Mouse (Mus musculus) heart, embryonic 13.5 days (tissue): ENCODE data around the gene Fcrl5. TPM values are rescaled to one million over a fixed set of nuclear protein-coding genes. Genes with fewer than 3 reads are reported as not detected.
A peak's percentile ranks its signal among the peaks of the same experiment; 100 is the strongest.

ENCODE experiments used
- ATAC-seq: fragments of 200-750 bp; cut with Nextera tagmentation; 2 replicates; pipeline ENCODE4 v1.8.0; 2017; ENCODE audit warnings: moderate TSS enrichment; ENCODE audit not compliant: insufficient number of reproducible peaks, low FRiP score, low TSS enrichment; ENCODE audit errors: extremely low read depth
- H3K27ac ChIP-seq: fragments of 300-500 bp; sonication (generic); replicated peaks from 2 replicates; pipeline ENCODE4 v1.5.1; 2015; ENCODE audit warnings: moderate library complexity, mild to moderate bottlenecking, inconsistent platforms
- H3K27me3 ChIP-seq: fragments of 300-500 bp; sonication (generic); replicated peaks from 2 replicates; pipeline ENCODE4 v1.6.1; 2015; ENCODE audit warnings: mild to moderate bottlenecking, inconsistent platforms
- H3K36me3 ChIP-seq: fragments of 300-500 bp; sonication (generic); 2 replicates; pipeline ENCODE4 v1.6.1; 2015; ENCODE audit warnings: mild to moderate bottlenecking, inconsistent platforms
- H3K4me1 ChIP-seq: fragments of 300-500 bp; sonication (generic); 2 replicates; pipeline ENCODE4 v1.6.1; 2015; ENCODE audit warnings: inconsistent platforms
- H3K4me2 ChIP-seq: fragments of 300-500 bp; sonication (generic); 2 replicates; pipeline ENCODE4 v1.6.1; 2015; ENCODE audit warnings: inconsistent platforms, mild to moderate bottlenecking, moderate library complexity
- H3K4me3 ChIP-seq: fragments of 300-500 bp; sonication (generic); 2 replicates; pipeline ENCODE4 v1.5.1; 2015; ENCODE audit warnings: moderate library complexity, mild to moderate bottlenecking, inconsistent platforms
- H3K9ac ChIP-seq: fragments of 300-500 bp; sonication (generic); 2 replicates; pipeline ENCODE4 v1.6.1; 2015; ENCODE audit warnings: inconsistent platforms, mild to moderate bottlenecking, moderate library complexity
- H3K9me3 ChIP-seq: fragments of 300-500 bp; sonication (generic); 2 replicates; pipeline ENCODE4 v1.6.1; 2016; ENCODE audit warnings: inconsistent platforms
- WGBS: fragments of 180-500 bp; shearing (Covaris S2); methylation state at CpG from one replicate; pipeline ENCODE4 v1.1.7; 2015; ENCODE audit warnings: mixed read lengths; 5-methylcytosine and 5-hydroxymethylcytosine counted together
- polyA plus RNA-seq: library from polyadenylated mRNA; unstranded; fragments of >200 nt; fragmentation: Nextera tagmentation; extraction: Ambion mirVana; gene quantifications from 2 replicates; pipeline ENCODE4 v1.2.1, GENCODE M21; 2015

Gene Fcrl5
- polyA plus RNA-seq, 1 experiment from 2014 or later: not detected

GRCm38 (mm10) chr3:87518425-87518824 lies 82.9 kb downstream of the Fcrl5 start:
- H3K9me3 ChIP-seq: no peaks in the 10 kb centered on the region
- H3K36me3 ChIP-seq: no peaks in the 10 kb centered on the region
- no peak overlapping the region for H3K27ac ChIP-seq
- no peaks in the 10 kb centered on the region for H3K27me3 ChIP-seq
- H3K4me2 ChIP-seq: no peak overlapping the region
- H3K4me3 ChIP-seq: no peak overlapping the region
- peaks cover 33% of the 10 kb centered on the region for H3K4me1 ChIP-seq
- ATAC-seq: no peak
- no peak overlapping the region for H3K9ac ChIP-seq

- Histone ChIP-seq H3K36me3 (no peaks in the 10 kb centered on the region), H3K27ac (no peak overlapping the region), H3K4me2 (no peak overlapping the region), H3K4me3 (no peak overlapping the region), H3K27me3 (no peaks in the 10 kb centered on the region), H3K9me3 (no peaks in the 10 kb centered on the region), H3K9ac (no peak overlapping the region), H3K4me1 (peaks cover 22% of the 10 kb centered on the region)
- no peak for ATAC-seq
- WGBS: 56% methylated on average over 4 of the region's 4 CpGs
Observed at GRCm38 (mm10) chr3:87521126-87521525, 85.6 kb downstream of the Fcrl5 start.

GRCm38 (mm10) chr3:87521833-87522232 lies 86.3 kb downstream of the Fcrl5 start:
- Histone ChIP-seq H3K4me1 (peaks cover 22% of the 10 kb centered on the region), H3K27me3 (no peaks in the 10 kb centered on the region), H3K4me2 (no peak overlapping the region), H3K9ac (no peak overlapping the region), H3K27ac (no peak overlapping the region), H3K4me3 (no peak overlapping the region), H3K36me3 (no peaks in the 10 kb centered on the region), H3K9me3 (no peaks in the 10 kb centered on the region)
- WGBS: 36% methylated on average over 1 of the region's 1 CpGs
- no peak for ATAC-seq

- peaks cover 17% of the 10 kb centered on the region for H3K36me3 ChIP-seq
- no peak overlapping the region for H3K27ac ChIP-seq
- ATAC-seq: no peak
- 86% methylated on average over 9 of the region's 9 CpGs for WGBS
- H3K27me3 ChIP-seq: no peaks in the 10 kb centered on the region
- H3K9me3 ChIP-seq: no peaks in the 10 kb centered on the region
- no peak overlapping the region for H3K4me3 ChIP-seq
- H3K4me1 ChIP-seq: peaks cover 37% of the 10 kb centered on the region
- H3K9ac ChIP-seq: no peak overlapping the region
- H3K4me2 ChIP-seq: no peak overlapping the region
Observed at GRCm38 (mm10) chr3:87523701-87524100, 88.1 kb downstream of the Fcrl5 start.

GRCm38 (mm10) chr3:87525043-87525836 lies 89.7 kb downstream of the Fcrl5 start, which contains the start of gene Etv3:
Gene Etv3 (plus strand): TSS chr3:87525407.
- peak within 1 kb of the TSS; percentile 99 for H3K9ac ChIP-seq
- peak within 1 kb of the TSS; percentile 94 for H3K27ac ChIP-seq
- H3K9me3 ChIP-seq: no peaks in the 10 kb centered on the region
- H3K4me1 ChIP-seq: peaks cover 34% of the 10 kb centered on the region
- peak within 1 kb of the TSS; percentile 94 for H3K4me2 ChIP-seq
- H3K27me3 ChIP-seq: no peaks in the 10 kb centered on the region
- WGBS: 3% methylated on average over 40 of the region's 64 CpGs
- peak; percentile 85 for ATAC-seq
- H3K4me3 ChIP-seq: peak within 1 kb of the TSS; percentile 98
- H3K36me3 ChIP-seq: peaks cover 32% of the 10 kb centered on the region

- Histone ChIP-seq H3K4me2 (peak overlapping the region; percentile 94), H3K36me3 (peaks cover 40% of the 10 kb centered on the region), H3K27ac (peak overlapping the region; percentile 94), H3K27me3 (no peaks in the 10 kb centered on the region), H3K4me3 (peak overlapping the region; percentile 98), H3K4me1 (peaks cover 33% of the 10 kb centered on the region), H3K9me3 (no peaks in the 10 kb centered on the region), H3K9ac (peak overlapping the region; percentile 99)
- peak; percentile 27; the same call in 1 of the 2 replicates for ATAC-seq
- WGBS: 5% methylated on average over 27 of the region's 27 CpGs
Observed at GRCm38 (mm10) chr3:87525837-87526570, 90.4 kb downstream of the Fcrl5 start.

GRCm38 (mm10) chr3:87527139-87527538 lies 91.6 kb downstream of the Fcrl5 start:
- Histone ChIP-seq H3K36me3 (peaks cover 51% of the 10 kb centered on the region), H3K4me1 (peaks cover 33% of the 10 kb centered on the region), H3K4me3 (peak overlapping the region; percentile 10; the same call in 1 of the 2 replicates), H3K27ac (no peak overlapping the region), H3K4me2 (peak overlapping the region; percentile 94), H3K9me3 (no peaks in the 10 kb centered on the region), H3K27me3 (no peaks in the 10 kb centered on the region), H3K9ac (peak overlapping the region; percentile 99)
- 71% methylated on average over 12 of the region's 12 CpGs for WGBS
- no peak for ATAC-seq

GRCm38 (mm10) chr3:87528021-87528420 lies 92.4 kb downstream of the Fcrl5 start:
- Histone ChIP-seq H3K4me3 (no peak overlapping the region), H3K27ac (peak overlapping the region; percentile 24; the same call in 1 of the 2 replicates), H3K9ac (peak overlapping the region; percentile 47; the same call in 1 of the 2 replicates), H3K36me3 (peaks cover 60% of the 10 kb centered on the region), H3K4me1 (peaks cover 33% of the 10 kb centered on the region), H3K27me3 (no peaks in the 10 kb centered on the region), H3K4me2 (no peak overlapping the region), H3K9me3 (no peaks in the 10 kb centered on the region)
- no peak for ATAC-seq
- WGBS: 41% methylated on average over 8 of the region's 8 CpGs

- no peak for ATAC-seq
- Histone ChIP-seq H3K9ac (no peak overlapping the region), H3K36me3 (peaks cover 68% of the 10 kb centered on the region), H3K27me3 (no peaks in the 10 kb centered on the region), H3K27ac (no peak overlapping the region), H3K4me1 (peaks cover 33% of the 10 kb centered on the region), H3K9me3 (no peaks in the 10 kb centered on the region), H3K4me2 (no peak overlapping the region), H3K4me3 (no peak overlapping the region)
- WGBS: 88% methylated on average over 8 of the region's 8 CpGs
Observed at GRCm38 (mm10) chr3:87528841-87529240, 93.3 kb downstream of the Fcrl5 start.

GRCm38 (mm10) chr3:87529568-87529967 lies 94.0 kb downstream of the Fcrl5 start:
- H3K9ac ChIP-seq: no peak overlapping the region
- H3K36me3 ChIP-seq: peaks cover 75% of the 10 kb centered on the region
- no peaks in the 10 kb centered on the region for H3K9me3 ChIP-seq
- WGBS: 77% methylated on average over 11 of the region's 11 CpGs
- no peak overlapping the region for H3K27ac ChIP-seq
- no peaks in the 10 kb centered on the region for H3K27me3 ChIP-seq
- H3K4me1 ChIP-seq: peaks cover 33% of the 10 kb centered on the region
- no peak overlapping the region for H3K4me2 ChIP-seq
- ATAC-seq: no peak
- no peak overlapping the region for H3K4me3 ChIP-seq

GRCm38 (mm10) chr3:87530234-87530633 lies 94.7 kb downstream of the Fcrl5 start:
- H3K9me3 ChIP-seq: no peaks in the 10 kb centered on the region
- H3K4me2 ChIP-seq: no peak overlapping the region
- no peaks in the 10 kb centered on the region for H3K27me3 ChIP-seq
- no peak overlapping the region for H3K4me3 ChIP-seq
- H3K4me1 ChIP-seq: peaks cover 28% of the 10 kb centered on the region
- no peak overlapping the region for H3K27ac ChIP-seq
- no peak for ATAC-seq
- H3K9ac ChIP-seq: no peak overlapping the region
- peaks cover 82% of the 10 kb centered on the region for H3K36me3 ChIP-seq
- WGBS: 89% methylated on average over 3 of the region's 3 CpGs
